Mouse (Mus musculus) hindbrain, embryonic 11.5 days (tissue): ENCODE results near the gene Npepps. TPM values are rescaled to one million over a fixed set of nuclear protein-coding genes. Genes with fewer than 3 reads are reported as not detected.

Source experiments
- ATAC-seq: fragments of 200-750 bp; cut with Nextera tagmentation; 2 replicates; pipeline ENCODE4 v1.8.0; 2017; ENCODE audit warnings: mild to moderate bottlenecking, moderate TSS enrichment, moderate library complexity; ENCODE audit not compliant: low FRiP score
- DNase-seq: peaks from one replicate; pipeline ENCODE4 v3.0.0-alpha.2; 2015; ENCODE audit warnings: low spot score
- H3K27ac ChIP-seq: fragments of 300-500 bp; sonication (generic); 2 replicates; pipeline ENCODE4 v1.5.1; 2014; ENCODE audit warnings: mild to moderate bottlenecking, low read depth, low read length
- H3K27me3 ChIP-seq: fragments of 300-500 bp; sonication (generic); 2 replicates; pipeline ENCODE4 v1.6.1; 2014; ENCODE audit warnings: mild to moderate bottlenecking, low read length, moderate library complexity, mixed read lengths; ENCODE audit not compliant: control insufficient read depth, insufficient read depth
- H3K36me3 ChIP-seq: fragments of 300-500 bp; sonication (generic); 2 replicates; pipeline ENCODE4 v1.6.1; 2014; ENCODE audit warnings: mild to moderate bottlenecking, low read length, moderate library complexity, mixed read lengths; ENCODE audit not compliant: control insufficient read depth, insufficient read depth
- H3K4me1 ChIP-seq: fragments of 300-500 bp; sonication (generic); replicated peaks from 2 replicates; pipeline ENCODE4 v1.6.1; 2014; ENCODE audit warnings: low read length, mixed read lengths; ENCODE audit not compliant: control insufficient read depth, insufficient read depth
- H3K4me2 ChIP-seq: fragments of 300-500 bp; sonication (generic); replicated peaks from 2 replicates; pipeline ENCODE4 v1.6.1; 2014; ENCODE audit warnings: mild to moderate bottlenecking, low read depth, low read length
- H3K4me3 ChIP-seq: fragments of 300-500 bp; sonication (generic); 2 replicates; pipeline ENCODE4 v1.5.1; 2014; ENCODE audit warnings: low read depth, low read length
- H3K9ac ChIP-seq: fragments of 300-500 bp; sonication (generic); 2 replicates; pipeline ENCODE4 v1.6.1; 2014; ENCODE audit warnings: low read depth, low read length
- H3K9me3 ChIP-seq: fragments of 300-500 bp; sonication (generic); 2 replicates; pipeline ENCODE4 v1.6.1; 2016; ENCODE audit warnings: low read length; ENCODE audit not compliant: control insufficient read depth
- WGBS: fragments of 180-500 bp; shearing (Covaris S2); extraction: QIAGEN DNeasy Blood & Tissue Kit; methylation state at CpG from one replicate; pipeline ENCODE4 v1.1.7; 2014; 5-methylcytosine and 5-hydroxymethylcytosine counted together
- polyA plus RNA-seq: library from polyadenylated mRNA; unstranded; fragments of >200 nt; fragmentation: Nextera tagmentation; extraction: Ambion mirVana; gene quantifications from 2 replicates; pipeline ENCODE4 v1.2.1, GENCODE M21; 2014

The Npepps gene
- polyA plus RNA-seq, 1 experiment from 2014 or later: 108 TPM

DNA sequence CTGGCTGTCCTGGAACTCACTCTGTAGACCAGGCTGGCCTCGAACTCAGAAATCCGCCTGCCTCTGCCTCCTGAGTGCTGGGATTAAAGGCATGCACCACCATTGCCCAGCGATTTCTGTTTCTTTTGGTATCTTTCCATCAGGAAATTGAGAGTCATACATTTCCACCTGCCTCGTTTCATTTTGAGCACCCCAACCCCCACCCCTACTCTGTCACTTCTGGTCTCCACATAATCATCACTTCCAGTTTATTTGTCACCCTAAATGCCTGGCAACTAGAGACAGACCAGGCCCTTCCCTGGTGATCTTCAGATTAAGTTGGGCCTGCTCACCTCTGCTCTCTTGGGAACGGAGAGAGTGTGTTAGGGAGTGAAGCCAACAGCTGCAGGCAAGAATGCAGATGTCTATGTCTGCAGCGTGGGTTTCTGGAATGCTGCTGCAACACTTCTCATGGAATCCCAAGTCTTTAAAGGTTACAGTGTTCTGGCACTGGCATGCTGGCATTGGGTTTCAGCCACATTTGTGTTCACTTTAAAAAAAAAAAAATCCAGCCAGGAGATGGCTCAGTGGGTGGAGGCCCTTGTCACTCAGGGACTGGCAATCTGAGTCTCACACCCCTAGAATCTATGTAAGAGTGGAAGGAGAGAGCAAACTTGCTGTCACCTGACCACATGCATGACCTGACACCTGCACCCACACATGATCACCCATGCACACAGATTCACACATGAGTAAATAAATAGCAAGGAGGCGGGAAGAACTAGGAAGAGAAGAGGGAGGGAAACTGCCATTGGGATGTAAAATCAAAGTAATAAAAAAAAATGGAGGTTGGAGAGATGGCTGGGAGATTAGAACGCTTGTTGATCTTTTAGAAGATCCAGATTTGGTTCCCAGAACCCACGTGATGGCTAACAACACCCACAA lies 5.7 kb upstream of the Npepps start:
- H3K9ac ChIP-seq: no peak overlapping the region
- H3K4me2 ChIP-seq: no peak overlapping the region
- 84% methylated on average over 9 of the region's 9 CpGs for WGBS
- no peaks in the 10 kb centered on the region for H3K9me3 ChIP-seq
- no peaks in the 10 kb centered on the region for H3K4me1 ChIP-seq
- no peaks in the 10 kb centered on the region for H3K27me3 ChIP-seq
- H3K36me3 ChIP-seq: no peaks in the 10 kb centered on the region
- no peak overlapping the region for H3K4me3 ChIP-seq
- H3K27ac ChIP-seq: no peak overlapping the region
- DNase-seq (no peak), ATAC-seq (no peak)

DNA sequence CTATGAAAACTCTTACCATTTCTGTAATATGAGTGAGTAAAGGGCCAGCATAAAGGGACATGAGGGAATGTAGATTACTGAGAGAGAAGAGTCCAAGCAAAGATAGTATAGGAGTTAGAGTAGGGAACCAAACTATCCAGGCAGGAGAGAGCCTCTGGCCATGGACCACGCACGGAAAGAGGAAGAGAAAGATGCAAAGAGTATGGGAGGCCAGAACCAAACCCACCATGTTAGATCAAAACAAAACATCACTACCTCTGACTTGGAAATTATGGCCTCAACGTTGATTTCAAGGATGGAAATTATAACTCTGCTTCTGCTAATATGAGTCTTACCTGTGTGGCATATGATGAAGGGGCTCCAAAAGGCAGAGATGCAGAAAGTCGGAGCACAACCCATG lies 4.4 kb upstream of the Npepps start:
- Histone ChIP-seq H3K9me3 (no peaks in the 10 kb centered on the region), H3K4me2 (no peak overlapping the region), H3K27me3 (no peaks in the 10 kb centered on the region), H3K36me3 (no peaks in the 10 kb centered on the region), H3K9ac (no peak overlapping the region), H3K4me1 (no peaks in the 10 kb centered on the region), H3K4me3 (no peak overlapping the region), H3K27ac (no peak overlapping the region)
- no peak for ATAC-seq
- DNase-seq: no peak
- WGBS: 74% methylated on average over 4 of the region's 4 CpGs

DNA sequence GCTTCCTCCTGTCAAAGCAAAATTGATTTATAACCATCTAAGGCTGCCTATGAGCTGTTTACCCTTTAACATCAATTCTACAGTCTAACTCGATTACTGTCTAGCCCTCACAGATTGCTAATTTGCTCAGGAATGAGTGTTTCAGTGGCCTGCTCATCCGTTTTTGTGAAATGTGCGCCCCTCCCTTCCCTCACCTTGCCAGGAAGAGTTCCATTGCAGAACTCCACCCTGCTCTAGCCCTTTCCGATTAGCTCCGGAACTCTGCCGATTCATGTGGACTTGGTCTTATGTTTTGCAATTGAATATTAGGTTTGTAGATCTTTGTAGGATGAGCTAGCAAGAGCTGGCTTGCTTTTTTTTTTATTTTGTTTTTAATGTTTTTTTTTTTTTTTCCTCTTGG lies 1.7 kb upstream of the Npepps start:
- H3K4me1 ChIP-seq: peaks cover 5% of the 10 kb centered on the region
- H3K27ac ChIP-seq: no peak overlapping the region
- no peaks in the 10 kb centered on the region for H3K27me3 ChIP-seq
- H3K4me3 ChIP-seq: no peak overlapping the region
- no peak for ATAC-seq
- no peak overlapping the region for H3K9ac ChIP-seq
- H3K9me3 ChIP-seq: no peaks in the 10 kb centered on the region
- WGBS: 88% methylated on average over 6 of the region's 6 CpGs
- H3K4me2 ChIP-seq: no peak overlapping the region
- DNase-seq: no peak
- no peaks in the 10 kb centered on the region for H3K36me3 ChIP-seq

DNA sequence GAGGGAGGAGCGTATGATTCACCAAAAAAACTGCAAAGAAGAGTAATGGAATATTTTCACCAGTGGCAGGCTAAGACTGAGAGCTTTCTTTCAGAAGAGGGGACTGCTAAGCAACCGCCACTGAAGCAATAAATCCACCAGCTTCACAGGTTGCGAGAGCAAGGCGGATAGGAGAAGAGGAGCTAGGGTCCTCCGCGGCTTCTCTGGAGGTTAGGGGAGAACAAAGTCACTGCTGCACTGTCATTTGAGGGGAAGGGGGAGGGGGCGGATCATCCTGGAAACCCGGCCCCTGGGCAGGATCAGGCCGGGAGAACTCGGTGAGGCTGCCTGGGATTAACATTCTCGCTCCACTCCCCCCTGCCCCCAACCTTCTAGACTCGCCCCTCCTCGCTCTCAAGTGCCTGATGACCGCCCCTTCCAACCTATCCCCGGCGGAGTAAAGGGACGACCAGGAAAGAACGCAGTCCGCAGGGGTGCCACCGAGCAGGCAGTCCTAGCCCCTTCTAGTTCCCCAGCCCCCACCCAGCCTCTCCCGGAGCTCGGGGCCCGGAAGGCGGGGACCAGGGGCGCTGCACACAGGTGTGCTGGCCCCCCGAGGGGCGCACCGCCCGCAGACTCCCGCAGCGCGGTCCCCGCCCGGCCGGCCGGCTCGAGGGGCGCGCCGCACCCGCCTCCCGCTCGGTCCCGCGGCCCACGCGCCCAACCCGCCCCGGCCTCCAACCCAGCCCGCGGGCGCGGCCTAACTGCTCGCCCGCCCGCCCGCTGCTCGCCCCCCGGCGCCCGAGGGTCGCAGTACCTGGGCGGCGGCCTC lies 828 bp downstream of the Npepps start:
- Histone ChIP-seq H3K27ac (peak overlapping the region; percentile 99), H3K4me1 (peaks cover 5% of the 10 kb centered on the region), H3K36me3 (no peaks in the 10 kb centered on the region), H3K9me3 (no peaks in the 10 kb centered on the region), H3K4me2 (peak overlapping the region; percentile 48), H3K9ac (peak overlapping the region; percentile 99), H3K4me3 (peak overlapping the region; percentile 99), H3K27me3 (no peaks in the 10 kb centered on the region)
- ATAC-seq (peak; percentile 89), DNase-seq (peak; percentile 84)
- under 1% methylated on average over 37 of the region's 64 CpGs for WGBS

GRCm38 (mm10) chr11:97279040-97279404 lies 1.4 kb downstream of the Npepps start:
- no peaks in the 10 kb centered on the region for H3K36me3 ChIP-seq
- 26% methylated on average over 11 of the region's 11 CpGs for WGBS
- peaks cover 5% of the 10 kb centered on the region for H3K4me1 ChIP-seq
- H3K27me3 ChIP-seq: no peaks in the 10 kb centered on the region
- DNase-seq: no peak
- H3K4me2 ChIP-seq: peak overlapping the region; percentile 48
- no peaks in the 10 kb centered on the region for H3K9me3 ChIP-seq
- peak overlapping the region; percentile 99 for H3K9ac ChIP-seq
- no peak for ATAC-seq
- peak overlapping the region; percentile 99; the same call in 1 of the 2 replicates for H3K27ac ChIP-seq
- peak overlapping the region; percentile 99 for H3K4me3 ChIP-seq

GRCm38 (mm10) chr11:97278456-97278855 lies 2.0 kb downstream of the Npepps start:
- Histone ChIP-seq H3K27ac (no peak overlapping the region), H3K9ac (peak overlapping the region; percentile 99), H3K9me3 (no peaks in the 10 kb centered on the region), H3K4me3 (peak overlapping the region; percentile 99), H3K4me1 (peaks cover 5% of the 10 kb centered on the region), H3K36me3 (no peaks in the 10 kb centered on the region), H3K27me3 (no peaks in the 10 kb centered on the region), H3K4me2 (peak overlapping the region; percentile 48)
- DNase-seq: no peak
- WGBS: 79% methylated on average over 6 of the region's 6 CpGs
- no peak for ATAC-seq

GRCm38 (mm10) chr11:97277166-97277565 lies 3.3 kb downstream of the Npepps start:
- no peak for DNase-seq

DNA sequence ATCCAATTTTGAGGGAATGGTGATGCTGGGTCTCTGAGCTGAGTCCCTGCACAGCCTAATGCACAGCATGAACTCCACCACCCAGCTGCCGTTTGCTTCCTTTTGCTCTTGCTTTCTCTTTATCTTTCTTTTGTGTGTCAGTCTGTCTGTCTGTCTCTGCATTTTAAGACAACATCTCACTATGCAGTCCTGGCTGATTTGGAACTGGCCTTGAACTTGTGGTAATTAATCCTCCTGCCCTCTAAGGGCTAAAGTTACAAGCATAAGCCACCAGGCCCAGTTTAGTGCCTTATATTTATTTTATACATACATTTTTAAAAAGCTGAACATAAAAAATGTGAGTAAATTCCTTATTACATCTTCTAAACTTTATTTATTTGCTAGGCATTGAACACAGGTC lies 4.4 kb downstream of the Npepps start:
- DNase-seq (no peak), ATAC-seq (no peak)
- no peaks in the 10 kb centered on the region for H3K36me3 ChIP-seq
- 62% methylated on average over 1 of the region's 1 CpGs for WGBS
- no peak overlapping the region for H3K27ac ChIP-seq
- no peaks in the 10 kb centered on the region for H3K27me3 ChIP-seq
- H3K4me1 ChIP-seq: peaks cover 5% of the 10 kb centered on the region
- H3K4me2 ChIP-seq: no peak overlapping the region
- no peak overlapping the region for H3K4me3 ChIP-seq
- H3K9ac ChIP-seq: no peak overlapping the region
- no peaks in the 10 kb centered on the region for H3K9me3 ChIP-seq

More at GRCm38 (mm10) chr11:97277166-97277565, 3.3 kb downstream of the Npepps start:
- WGBS: 90% methylated on average over 5 of the region's 5 CpGs
- H3K4me3 ChIP-seq: no peak overlapping the region
- no peak overlapping the region for H3K27ac ChIP-seq
- H3K9me3 ChIP-seq: no peaks in the 10 kb centered on the region
- peaks cover 5% of the 10 kb centered on the region for H3K4me1 ChIP-seq
- ATAC-seq: no peak
- H3K27me3 ChIP-seq: no peaks in the 10 kb centered on the region
- H3K36me3 ChIP-seq: no peaks in the 10 kb centered on the region
- no peak overlapping the region for H3K9ac ChIP-seq
- no peak overlapping the region for H3K4me2 ChIP-seq
